Mouse (Mus musculus) heart, adult 18-20 months (tissue): ENCODE results near the gene Prkch. TPM values are rescaled to one million over a fixed set of nuclear protein-coding genes. Genes with fewer than 3 reads are reported as not detected.

Source experiments
- DNase-seq, 2 experiments: peaks; one replicate each; pipeline ENCODE4 v3.0.0; 2021 to 2022; ENCODE audit warnings: mixed read lengths in 1 of 2
- total RNA-seq, 2 experiments: library from RNA; stranded (reverse); gene quantifications; 2 replicates each; pipeline ENCODE4 v1.2.3; 2021

Gene Prkch
- total RNA-seq, 2 experiments from 2014 or later, result 17.2 to 18.6 TPM

GRCm38 (mm10) chr12:73714589-73714988 is 130.0 kb downstream of the Prkch start:
- DNase-seq, result no peak

- no peak for DNase-seq
Measured at GRCm38 (mm10) chr12:73715331-73715730, 130.7 kb downstream of the Prkch start.

- no peak for DNase-seq
Measured at GRCm38 (mm10) chr12:73715954-73716731, 131.5 kb downstream of the Prkch start.

- DNase-seq, result no peak
Measured at GRCm38 (mm10) chr12:73718036-73718435, 133.4 kb downstream of the Prkch start.

- no peak for DNase-seq
Measured at GRCm38 (mm10) chr12:73719816-73720215, 135.2 kb downstream of the Prkch start.

GRCm38 (mm10) chr12:73720466-73720865 is 135.9 kb downstream of the Prkch start:
- DNase-seq, result no peak

GRCm38 (mm10) chr12:73722060-73722459 is 137.5 kb downstream of the Prkch start:
- peak; percentile 71 to 73 for DNase-seq

- no peak for DNase-seq
Measured at GRCm38 (mm10) chr12:73723067-73723466, 138.5 kb downstream of the Prkch start.

- no peak for DNase-seq
Measured at GRCm38 (mm10) chr12:73723887-73724286, 139.3 kb downstream of the Prkch start.

- peak in 1 of 2 experiments; percentile 42 for DNase-seq
Measured at GRCm38 (mm10) chr12:73725825-73726604, 141.4 kb downstream of the Prkch start.

- no peak for DNase-seq
Measured at GRCm38 (mm10) chr12:73727046-73727445, 142.4 kb downstream of the Prkch start.

- DNase-seq, result no peak
Measured at GRCm38 (mm10) chr12:73730603-73731002, 146.0 kb downstream of the Prkch start.

GRCm38 (mm10) chr12:73731093-73731492 is 146.5 kb downstream of the Prkch start:
- DNase-seq, result no peak

GRCm38 (mm10) chr12:73731848-73732540 is 147.4 kb downstream of the Prkch start:
- DNase-seq, result no peak

- DNase-seq, result no peak
Measured at GRCm38 (mm10) chr12:73732862-73733261, 148.3 kb downstream of the Prkch start.

- no peak for DNase-seq
Measured at GRCm38 (mm10) chr12:73736931-73737330, 152.3 kb downstream of the Prkch start.

GRCm38 (mm10) chr12:73739611-73740219 is 155.1 kb downstream of the Prkch start:
- DNase-seq, result peak; percentile 37 to 48

GRCm38 (mm10) chr12:73742577-73742976 is 158.0 kb downstream of the Prkch start:
- DNase-seq, result peak in 1 of 2 experiments; percentile 18

GRCm38 (mm10) chr12:73743087-73743486 is 158.5 kb downstream of the Prkch start:
- no peak for DNase-seq

- no peak for DNase-seq
Measured at GRCm38 (mm10) chr12:73746072-73746471, 161.5 kb downstream of the Prkch start.

GRCm38 (mm10) chr12:73748373-73748772 is 163.8 kb downstream of the Prkch start:
- no peak for DNase-seq

GRCm38 (mm10) chr12:73754476-73755150 is 170.0 kb downstream of the Prkch start:
- DNase-seq, result peak in 1 of 2 experiments; percentile 15
